Mouse (Mus musculus) brain, embryonic 14.5 days (tissue): Measurements from ENCODE around the gene Sorcs3.

ENCODE experiments used
- CTCF ChIP-seq: fragments of 200-500 bp; IDR thresholded peaks from 2 replicates; pipeline ENCODE4 v1.5.1; 2012; ENCODE audit warnings: inconsistent platforms, mild to moderate bottlenecking, moderate library complexity, borderline replicate concordance; ENCODE audit not compliant: insufficient read depth, insufficient read length; ENCODE audit errors: extremely low read depth
- POLR2A ChIP-seq: fragments of 200-500 bp; IDR thresholded peaks from 2 replicates; pipeline ENCODE4 v1.6.1; 2012; ENCODE audit warnings: mild to moderate bottlenecking, inconsistent platforms, borderline replicate concordance; ENCODE audit not compliant: poor library complexity, insufficient read depth, insufficient read length, severe bottlenecking; ENCODE audit errors: extremely low read depth

DNA sequence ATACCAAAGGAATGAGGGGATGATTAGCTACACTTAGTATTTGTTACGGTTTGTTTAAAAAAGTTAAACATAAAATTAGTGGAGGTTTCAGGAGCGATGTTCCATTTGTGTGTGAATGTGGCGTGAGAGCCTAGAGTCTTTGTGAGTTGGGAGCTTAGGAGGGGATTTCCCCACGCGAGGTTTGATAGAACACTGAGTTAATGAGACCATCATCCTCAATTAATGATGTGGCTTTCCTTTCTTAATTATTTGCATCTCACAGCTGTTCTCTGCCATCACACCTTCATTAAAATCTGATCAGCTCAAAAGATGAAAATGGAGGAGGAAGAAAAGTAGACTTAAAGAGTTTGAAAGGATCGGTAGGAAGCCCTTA lies 104.5 kb downstream of the Sorcs3 start:
- TF ChIP-seq CTCF = no peak
- TF ChIP-seq POLR2A = no peak
